Mouse (Mus musculus) bone marrow macrophage, adult 2 months (primary cell): Measurements from ENCODE around the gene Hist1h2bh. TPM values are rescaled to one million over a fixed set of nuclear protein-coding genes. Genes with fewer than 3 reads are reported as not detected.

Experiments
- H3K27ac ChIP-seq: 2 replicates; pipeline ENCODE4 v1.5.1; 2012; ENCODE audit warnings: low read depth, low read length; ENCODE audit not compliant: insufficient read depth
- H3K4me1 ChIP-seq: 2 replicates; pipeline ENCODE4 v1.6.1; 2012; ENCODE audit warnings: low read length; ENCODE audit not compliant: control insufficient read depth, insufficient read depth
- H3K4me3 ChIP-seq: 2 replicates; pipeline ENCODE4 v1.5.1; 2012; ENCODE audit warnings: mild to moderate bottlenecking, low read length, moderate library complexity; ENCODE audit not compliant: insufficient read depth
- CTCF ChIP-seq: IDR thresholded peaks from 2 replicates; pipeline ENCODE4 v1.5.1; 2012; ENCODE audit warnings: low read depth, mild to moderate bottlenecking, low read length, moderate library complexity
- POLR2A ChIP-seq: IDR thresholded peaks from 2 replicates; pipeline ENCODE4 v1.6.1; 2012; ENCODE audit warnings: mild to moderate bottlenecking, low read depth, low read length, borderline replicate concordance
- polyA plus RNA-seq: library from polyadenylated mRNA; stranded (reverse); fragments of >200 nt; gene quantifications from 2 replicates; pipeline ENCODE4 v1.2.4, GENCODE M21; 2012; ENCODE audit not compliant: missing spikeins, insufficient read depth, insufficient read length

Gene Hist1h2bh
- polyA plus RNA-seq, 1 experiment = 0.97 TPM

DNA sequence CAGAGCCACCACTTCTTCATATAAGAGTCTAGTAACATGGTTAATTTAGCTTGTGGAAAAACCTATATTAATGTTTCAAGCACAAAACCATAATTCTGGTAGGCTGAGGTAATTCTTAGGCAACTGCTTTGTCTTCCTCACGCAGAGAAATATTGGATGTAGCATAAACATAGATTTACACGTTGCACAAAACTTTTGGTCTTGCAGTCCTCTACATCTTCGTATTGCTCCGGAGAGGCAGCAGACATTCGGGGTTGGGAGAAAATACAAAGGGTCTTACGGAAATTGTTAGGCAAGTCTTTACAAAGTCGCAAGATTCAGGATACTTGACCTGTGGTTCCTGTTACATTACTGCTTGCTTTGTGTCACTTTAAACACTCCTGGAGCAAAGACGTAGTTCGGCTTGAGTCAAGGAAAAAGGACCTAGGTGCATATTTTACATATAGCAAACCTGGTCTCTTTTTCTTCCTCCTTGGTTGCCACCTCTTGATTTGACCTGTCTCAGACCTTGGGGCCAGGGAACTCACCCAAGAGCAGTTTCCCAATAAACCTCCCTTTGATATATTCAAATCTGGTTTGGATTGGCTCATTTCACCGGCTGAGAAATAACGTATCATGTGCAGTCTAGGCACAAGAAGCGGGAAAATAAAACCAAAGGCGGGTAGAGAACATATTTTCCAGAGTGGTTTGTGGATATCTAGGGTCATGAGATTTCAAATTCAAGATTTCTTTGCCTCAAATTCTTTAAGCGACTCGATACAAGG, 8.6 kb downstream of the Hist1h2bh start:
- TF ChIP-seq CTCF (no peak), POLR2A (no peak)
- peaks cover 29% of the 10 kb centered on the region for H3K4me1 ChIP-seq
- peak overlapping the region; percentile 63 for H3K4me3 ChIP-seq
- peak overlapping the region; percentile 84 for H3K27ac ChIP-seq

- Histone ChIP-seq H3K27ac (peak within 1 kb of the TSS; percentile 84), H3K4me3 (peak within 1 kb of the TSS; percentile 63)
Observed at GRCm38 (mm10) chr13:23533560-23534367, 9.4 kb downstream of the Hist1h2bh start, which contains the start of gene Hist1h2af. TSS of gene Hist1h2af (plus strand) at chr13:23533906.

DNA sequence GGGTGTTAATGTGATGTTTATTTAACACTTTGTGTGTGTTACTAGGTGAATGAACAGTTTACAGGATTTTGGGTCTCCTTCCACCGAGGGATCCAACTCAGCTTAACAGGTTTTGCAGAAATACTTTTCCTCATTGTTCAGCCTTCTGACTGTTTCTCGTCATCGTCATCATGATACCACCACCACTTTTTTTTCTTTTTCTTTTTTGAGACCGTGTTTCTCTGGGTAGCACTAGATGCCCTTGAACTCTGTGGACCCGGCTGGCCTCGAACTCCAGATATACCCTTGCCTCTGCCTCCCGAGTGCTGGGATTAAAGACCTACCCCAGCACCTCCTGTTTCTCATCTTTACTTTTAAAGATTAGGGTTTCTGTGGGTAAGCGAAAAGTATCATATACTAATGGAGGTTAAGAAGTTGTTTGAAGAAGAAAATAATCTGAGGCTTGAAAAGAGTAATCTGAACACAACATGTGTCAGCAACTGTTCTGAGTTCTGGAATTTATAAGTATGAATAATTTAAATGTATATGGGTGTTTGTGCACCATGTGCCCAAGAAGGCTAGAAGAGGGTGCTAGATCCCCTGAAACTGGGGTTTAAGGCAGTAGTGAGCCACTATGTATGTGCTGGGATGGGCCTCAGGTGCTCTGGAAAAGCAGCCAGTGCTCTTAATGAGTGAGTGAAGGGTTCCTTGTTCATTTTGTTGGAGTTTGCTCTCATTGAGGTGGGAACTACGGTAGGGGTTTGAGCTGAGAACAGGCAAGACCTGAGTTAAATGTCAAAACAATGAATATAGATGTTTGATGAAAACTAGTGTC, 10.7 kb downstream of the Hist1h2bh start:
- H3K4me1 ChIP-seq = peaks cover 19% of the 10 kb centered on the region
- H3K4me3 ChIP-seq = peak overlapping the region; percentile 54
- TF ChIP-seq CTCF (no peak), POLR2A (no peak)
- H3K27ac ChIP-seq = peak overlapping the region; percentile 75

More at GRCm38 (mm10) chr13:23533560-23534367, 9.4 kb downstream of the Hist1h2bh start, which contains the start of gene Hist1h2af:
- peaks cover 28% of the 10 kb centered on the region for H3K4me1 ChIP-seq

- Histone ChIP-seq H3K27ac (peak within 1 kb of the TSS; percentile 95), H3K4me3 (peak within 1 kb of the TSS; percentile 71), H3K4me1 (peaks cover 15% of the 10 kb centered on the region)
- no peak for TF ChIP-seq CTCF
- TF ChIP-seq POLR2A = peak; percentile 96
Observed at GRCm38 (mm10) chr13:23530901-23531875, 12.0 kb downstream of the Hist1h2bh start, which contains the start of gene Hist1h4h. TSS of gene Hist1h4h (plus strand) at chr13:23531050.

DNA sequence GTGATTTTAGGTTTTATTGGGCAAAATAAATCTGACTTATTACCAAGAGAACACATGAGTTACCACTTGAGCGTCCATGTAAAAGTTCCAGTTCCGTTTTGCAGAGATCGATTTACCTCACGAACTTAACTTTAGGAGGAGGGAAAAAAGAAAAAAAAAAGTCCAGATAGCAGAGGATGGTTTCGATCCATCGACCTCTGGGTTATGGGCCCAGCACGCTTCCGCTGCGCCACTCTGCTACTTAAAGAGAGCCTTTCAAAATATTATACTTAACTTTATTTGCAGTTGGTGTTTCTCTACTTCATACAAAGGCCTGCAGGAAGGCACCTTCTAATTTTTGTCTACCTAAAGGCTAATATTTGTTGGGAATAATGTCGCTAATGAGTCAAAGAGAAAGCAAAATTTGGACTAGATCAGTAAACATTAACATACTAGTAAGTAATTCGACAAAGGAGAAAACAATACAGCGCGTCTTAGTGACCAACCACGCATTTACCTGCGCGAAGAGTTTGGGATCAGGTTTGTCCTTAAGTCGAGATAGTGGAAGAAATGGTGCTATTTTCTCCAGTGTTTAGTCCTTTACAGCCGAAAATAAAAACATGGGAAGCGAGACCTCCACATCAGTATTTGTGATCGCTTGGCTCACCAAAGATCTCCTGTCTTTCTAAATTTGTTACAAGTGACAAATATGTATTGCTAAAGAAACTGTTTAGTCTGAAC, 12.9 kb downstream of the Hist1h2bh start:
- TF ChIP-seq CTCF = no peak
- no peak for TF ChIP-seq POLR2A
- H3K27ac ChIP-seq = peak overlapping the region; percentile 95
- H3K4me1 ChIP-seq = peaks cover 15% of the 10 kb centered on the region
- peak overlapping the region; percentile 71 for H3K4me3 ChIP-seq

- Histone ChIP-seq H3K4me3 (peak overlapping the region; percentile 71), H3K27ac (no peak overlapping the region), H3K4me1 (peaks cover 15% of the 10 kb centered on the region)
- TF ChIP-seq CTCF (no peak), POLR2A (no peak)
Observed at GRCm38 (mm10) chr13:23529480-23530165, 13.6 kb downstream of the Hist1h2bh start.

DNA sequence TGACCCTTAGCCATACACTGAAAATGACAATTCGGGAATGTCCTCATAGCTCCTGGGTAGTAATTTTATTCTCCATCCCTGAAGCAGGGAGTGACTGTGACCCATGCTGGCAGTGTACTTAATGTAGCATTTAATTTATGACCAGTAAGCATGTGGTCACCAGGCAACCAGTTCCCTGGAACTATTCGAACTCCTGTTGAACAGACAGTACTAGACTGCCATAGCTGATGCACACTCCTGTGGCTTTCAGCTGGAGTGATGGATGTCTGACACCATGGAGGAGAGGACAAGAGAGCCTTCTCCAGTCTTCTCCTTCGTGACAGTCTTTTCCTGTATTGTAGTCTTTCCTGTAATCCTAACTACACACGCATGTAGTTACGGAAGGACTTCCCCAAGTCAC, 14.2 kb downstream of the Hist1h2bh start:
- Histone ChIP-seq H3K4me3 (no peak overlapping the region), H3K4me1 (peaks cover 16% of the 10 kb centered on the region), H3K27ac (no peak overlapping the region)
- TF ChIP-seq CTCF = no peak
- TF ChIP-seq POLR2A = no peak

DNA sequence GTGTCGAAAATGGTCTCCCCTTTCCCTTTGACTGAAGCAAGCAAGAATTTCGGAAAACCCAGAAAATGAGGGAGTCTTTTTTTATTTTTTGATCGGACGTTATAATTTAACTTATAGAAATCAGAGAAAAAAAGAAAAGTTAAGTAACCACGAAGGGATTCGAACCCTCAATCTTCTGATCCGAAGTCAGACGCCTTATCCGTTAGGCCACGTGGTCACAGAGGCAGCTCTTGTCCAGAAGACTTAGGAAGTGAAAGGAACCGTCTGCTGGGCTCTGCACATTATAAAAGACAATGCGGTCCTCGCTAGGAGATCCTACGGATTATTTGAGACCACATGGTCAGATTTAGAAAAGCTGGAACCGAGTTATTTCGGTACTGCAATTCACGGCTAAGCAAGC, 16.9 kb downstream of the Hist1h2bh start:
- peaks cover 10% of the 10 kb centered on the region for H3K4me1 ChIP-seq
- TF ChIP-seq CTCF (no peak), POLR2A (no peak)
- peak overlapping the region; percentile 32; the same call in 1 of the 2 replicates for H3K27ac ChIP-seq
- peak overlapping the region; percentile 69 for H3K4me3 ChIP-seq
